Mouse (Mus musculus): ENCODE measurements around the gene Ctnnbip1. TPM values are rescaled to one million over a fixed set of nuclear protein-coding genes. Genes with fewer than 3 reads are reported as not detected.

Gene Ctnnbip1
- polyA plus RNA-seq, 1 experiment, result 57.8 TPM

GRCm38 (mm10) chr4:149594913-149595581 lies 77.0 kb downstream of the Ctnnbip1 start:
- H3K27me3 ChIP-seq (ENCODE audit: control insufficient read depth, insufficient read depth, insufficient read length), result no peaks in the 10 kb centered on the region
- no peak overlapping the region for H3K4me3 ChIP-seq (ENCODE audit: insufficient read depth, poor library complexity, severe bottlenecking)
- TF ChIP-seq CEBPB (IDR thresholded peaks at IDR 0.05; ENCODE audit: low read depth), result no peak
- TF ChIP-seq MYOG (IDR thresholded peaks at IDR 0.05; ENCODE audit: control insufficient read depth, extremely low read depth, insufficient read length), result no peak
- TF ChIP-seq MAX (IDR thresholded peaks at IDR 0.05), result no peak
- no peak for TF ChIP-seq USF1 (IDR thresholded peaks at IDR 0.05; ENCODE audit: low read depth)
- TF ChIP-seq FOSL1 (IDR thresholded peaks at IDR 0.05; ENCODE audit: insufficient read depth, low read length, poor library complexity, severe bottlenecking), result no peak
- no peak for TF ChIP-seq MYOD1 (IDR thresholded peaks at IDR 0.05; ENCODE audit: control insufficient read depth, insufficient read length, low read depth)
- no peak for TF ChIP-seq CTCF (IDR thresholded peaks at IDR 0.05; ENCODE audit: control insufficient read depth, insufficient read depth, insufficient read length)
- H3K36me3 ChIP-seq (ENCODE audit: control insufficient read depth, insufficient read depth), result no peaks in the 10 kb centered on the region
- peaks cover 16% of the 10 kb centered on the region for H3K79me3 ChIP-seq (ENCODE audit: low read depth)
- no peak overlapping the region for H3ac ChIP-seq (ENCODE audit: control insufficient read depth, insufficient read length, low read depth)
- H3K79me2 ChIP-seq (ENCODE audit: control insufficient read depth, insufficient read depth), result peaks cover 82% of the 10 kb centered on the region

GRCm38 (mm10) chr4:149597641-149598208 lies 79.7 kb downstream of the Ctnnbip1 start:
- H3ac ChIP-seq (ENCODE audit: control insufficient read depth, insufficient read length, low read depth), result no peak overlapping the region
- no peak overlapping the region for H3K4me3 ChIP-seq (ENCODE audit: insufficient read depth, poor library complexity, severe bottlenecking)
- H3K27me3 ChIP-seq (ENCODE audit: control insufficient read depth, insufficient read depth, insufficient read length), result no peaks in the 10 kb centered on the region
- H3K36me3 ChIP-seq (ENCODE audit: control insufficient read depth, insufficient read depth), result no peaks in the 10 kb centered on the region
- H3K79me2 ChIP-seq (ENCODE audit: control insufficient read depth, insufficient read depth), result peaks cover 88% of the 10 kb centered on the region
- peaks cover 19% of the 10 kb centered on the region for H3K79me3 ChIP-seq (ENCODE audit: low read depth)
- no peak for TF ChIP-seq MAX (IDR thresholded peaks at IDR 0.05)
- TF ChIP-seq MYOD1 (IDR thresholded peaks at IDR 0.05; ENCODE audit: control insufficient read depth, insufficient read length, low read depth), result no peak

- Histone ChIP-seq H3K79me2 (ENCODE audit: control insufficient read depth, insufficient read depth) (peaks cover 92% of the 10 kb centered on the region), H3K79me3 (ENCODE audit: low read depth) (peaks cover 19% of the 10 kb centered on the region), H3K27me3 (ENCODE audit: control insufficient read depth, insufficient read depth, insufficient read length) (no peaks in the 10 kb centered on the region), H3ac (ENCODE audit: control insufficient read depth, insufficient read length, low read depth) (no peak overlapping the region), H3K4me3 (ENCODE audit: insufficient read depth, poor library complexity, severe bottlenecking) (no peak overlapping the region), H3K36me3 (ENCODE audit: control insufficient read depth, insufficient read depth) (no peaks in the 10 kb centered on the region)
- TF ChIP-seq CTCF (IDR thresholded peaks at IDR 0.05; ENCODE audit: control insufficient read depth, insufficient read depth, insufficient read length) (no peak), MYOD1 (IDR thresholded peaks at IDR 0.05; ENCODE audit: control insufficient read depth, insufficient read length, low read depth) (no peak), MAX (IDR thresholded peaks at IDR 0.05) (no peak), USF1 (IDR thresholded peaks at IDR 0.05; ENCODE audit: low read depth) (no peak), CEBPB (IDR thresholded peaks at IDR 0.05; ENCODE audit: low read depth) (no peak), MYOG (IDR thresholded peaks at IDR 0.05; ENCODE audit: control insufficient read depth, extremely low read depth, insufficient read length) (no peak), FOSL1 (IDR thresholded peaks at IDR 0.05; ENCODE audit: insufficient read depth, low read length, poor library complexity, severe bottlenecking) (no peak)
Observed at GRCm38 (mm10) chr4:149599549-149599948, 81.5 kb downstream of the Ctnnbip1 start.

GRCm38 (mm10) chr4:149600130-149600529 lies 82.1 kb downstream of the Ctnnbip1 start:
- no peak overlapping the region for H3ac ChIP-seq (ENCODE audit: control insufficient read depth, insufficient read length, low read depth)
- H3K4me3 ChIP-seq (ENCODE audit: insufficient read depth, poor library complexity, severe bottlenecking), result no peak overlapping the region
- TF ChIP-seq CTCF (IDR thresholded peaks at IDR 0.05; ENCODE audit: control insufficient read depth, insufficient read depth, insufficient read length), result no peak
- no peak for TF ChIP-seq CEBPB (IDR thresholded peaks at IDR 0.05; ENCODE audit: low read depth)
- TF ChIP-seq MYOG (IDR thresholded peaks at IDR 0.05; ENCODE audit: control insufficient read depth, extremely low read depth, insufficient read length), result no peak
- TF ChIP-seq FOSL1 (IDR thresholded peaks at IDR 0.05; ENCODE audit: insufficient read depth, low read length, poor library complexity, severe bottlenecking), result no peak
- TF ChIP-seq MYOD1 (IDR thresholded peaks at IDR 0.05; ENCODE audit: control insufficient read depth, insufficient read length, low read depth), result no peak
- TF ChIP-seq MAX (IDR thresholded peaks at IDR 0.05), result no peak
- no peak for TF ChIP-seq USF1 (IDR thresholded peaks at IDR 0.05; ENCODE audit: low read depth)
- no peaks in the 10 kb centered on the region for H3K36me3 ChIP-seq (ENCODE audit: control insufficient read depth, insufficient read depth)
- peaks cover 18% of the 10 kb centered on the region for H3K79me3 ChIP-seq (ENCODE audit: low read depth)
- H3K79me2 ChIP-seq (ENCODE audit: control insufficient read depth, insufficient read depth), result peaks cover 89% of the 10 kb centered on the region
- H3K27me3 ChIP-seq (ENCODE audit: control insufficient read depth, insufficient read depth, insufficient read length), result no peaks in the 10 kb centered on the region

GRCm38 (mm10) chr4:149601484-149601883 lies 83.4 kb downstream of the Ctnnbip1 start:
- peaks cover 18% of the 10 kb centered on the region for H3K79me3 ChIP-seq (ENCODE audit: low read depth)
- no peak overlapping the region for H3ac ChIP-seq (ENCODE audit: control insufficient read depth, insufficient read length, low read depth)

More at GRCm38 (mm10) chr4:149601484-149601883, 83.4 kb downstream of the Ctnnbip1 start:
- H3K4me3 ChIP-seq (ENCODE audit: insufficient read depth, poor library complexity, severe bottlenecking), result no peak overlapping the region
- no peaks in the 10 kb centered on the region for H3K36me3 ChIP-seq (ENCODE audit: control insufficient read depth, insufficient read depth)
- TF ChIP-seq CEBPB (IDR thresholded peaks at IDR 0.05; ENCODE audit: low read depth) (no peak), USF1 (IDR thresholded peaks at IDR 0.05; ENCODE audit: low read depth) (no peak), FOSL1 (IDR thresholded peaks at IDR 0.05; ENCODE audit: insufficient read depth, low read length, poor library complexity, severe bottlenecking) (no peak), MAX (IDR thresholded peaks at IDR 0.05) (no peak), MYOG (IDR thresholded peaks at IDR 0.05; ENCODE audit: control insufficient read depth, extremely low read depth, insufficient read length) (no peak), CTCF (IDR thresholded peaks at IDR 0.05; ENCODE audit: control insufficient read depth, insufficient read depth, insufficient read length) (no peak), MYOD1 (IDR thresholded peaks at IDR 0.05; ENCODE audit: control insufficient read depth, insufficient read length, low read depth) (no peak)
- peaks cover 86% of the 10 kb centered on the region for H3K79me2 ChIP-seq (ENCODE audit: control insufficient read depth, insufficient read depth)
- H3K27me3 ChIP-seq (ENCODE audit: control insufficient read depth, insufficient read depth, insufficient read length), result no peaks in the 10 kb centered on the region

All from C2C12 (cell line).